Mouse (Mus musculus) forebrain, postnatal 0 days (tissue): ENCODE measurements at regions not wholly inside any gene's neighbourhood (a gene's known extent, or its start where the extent isn't known, plus 50 kb on each side); places are given as distances from the start of the nearest gene placed in this dataset.
A peak's percentile ranks its signal among the peaks of the same experiment; 100 is the strongest.

ENCODE experiments used
- ATAC-seq: fragments of 200-750 bp; cut with Nextera tagmentation; 2 replicates; pipeline ENCODE4 v1.8.0; 2017; ENCODE audit warnings: mild to moderate bottlenecking, moderate library complexity
- DNase-seq: peaks from one replicate; pipeline ENCODE4 v3.0.0-alpha.2; 2015
- H3K27ac ChIP-seq: fragments of 300-500 bp; sonication (generic); 2 replicates; pipeline ENCODE4 v1.5.1; 2014; ENCODE audit warnings: low read depth, mild to moderate bottlenecking, antibody characterized with exemption, low read length, moderate library complexity, mixed read lengths
- H3K27me3 ChIP-seq: fragments of 300-500 bp; sonication (generic); 2 replicates; pipeline ENCODE4 v1.6.1; 2014; ENCODE audit warnings: mild to moderate bottlenecking, low read length, mixed read lengths; ENCODE audit not compliant: insufficient read depth
- H3K36me3 ChIP-seq: fragments of 300-500 bp; sonication (generic); 2 replicates; pipeline ENCODE4 v1.6.1; 2014; ENCODE audit warnings: mild to moderate bottlenecking, moderate library complexity; ENCODE audit not compliant: insufficient read depth
- H3K4me1 ChIP-seq: fragments of 300-500 bp; sonication (generic); 2 replicates; pipeline ENCODE4 v1.6.1; 2014; ENCODE audit warnings: antibody characterized with exemption; ENCODE audit not compliant: insufficient read depth
- H3K4me2 ChIP-seq: fragments of 300-500 bp; sonication (generic); 2 replicates; pipeline ENCODE4 v1.6.1; 2014; ENCODE audit warnings: low read depth, mild to moderate bottlenecking, moderate library complexity
- H3K4me3 ChIP-seq: fragments of 300-500 bp; sonication (generic); 2 replicates; pipeline ENCODE4 v1.5.1; 2014; ENCODE audit warnings: low read depth, low read length, mixed read lengths
- H3K9ac ChIP-seq: fragments of 300-500 bp; sonication (generic); 2 replicates; pipeline ENCODE4 v1.6.1; 2014; ENCODE audit warnings: mild to moderate bottlenecking
- H3K9me3 ChIP-seq: fragments of 300-500 bp; sonication (generic); 2 replicates; pipeline ENCODE4 v1.6.1; 2016; ENCODE audit warnings: low read length
- CTCF ChIP-seq: sonication (generic); IDR thresholded peaks from 2 replicates; pipeline ENCODE4 v1.5.1; 2016; ENCODE audit warnings: antibody characterized with exemption, control low read depth, low read depth
- WGBS: fragments of 180-500 bp; shearing (Covaris S2); extraction: QIAGEN DNeasy Blood & Tissue Kit; methylation state at CpG from one replicate; pipeline ENCODE4 v1.1.7; 2014; 5-methylcytosine and 5-hydroxymethylcytosine counted together

GRCm38 (mm10) chr3:61849317-61849716 lies 483.6 kb upstream of the B430305J03Rik start:
- no peak for TF ChIP-seq CTCF
- Histone ChIP-seq H3K9ac (no peak overlapping the region), H3K36me3 (no peaks in the 10 kb centered on the region), H3K27me3 (no peaks in the 10 kb centered on the region), H3K27ac (no peak overlapping the region), H3K9me3 (no peaks in the 10 kb centered on the region), H3K4me3 (no peak overlapping the region), H3K4me1 (no peaks in the 10 kb centered on the region), H3K4me2 (no peak overlapping the region)
- 32% methylated on average over 2 of the region's 2 CpGs for WGBS
- DNase-seq (peak; percentile 1), ATAC-seq (no peak)

- 9% methylated on average over 3 of the region's 3 CpGs for WGBS
- no peak overlapping the region for H3K27ac ChIP-seq
Observed at GRCm38 (mm10) chr3:61846703-61847102, 481.0 kb upstream of the B430305J03Rik start.

DNA sequence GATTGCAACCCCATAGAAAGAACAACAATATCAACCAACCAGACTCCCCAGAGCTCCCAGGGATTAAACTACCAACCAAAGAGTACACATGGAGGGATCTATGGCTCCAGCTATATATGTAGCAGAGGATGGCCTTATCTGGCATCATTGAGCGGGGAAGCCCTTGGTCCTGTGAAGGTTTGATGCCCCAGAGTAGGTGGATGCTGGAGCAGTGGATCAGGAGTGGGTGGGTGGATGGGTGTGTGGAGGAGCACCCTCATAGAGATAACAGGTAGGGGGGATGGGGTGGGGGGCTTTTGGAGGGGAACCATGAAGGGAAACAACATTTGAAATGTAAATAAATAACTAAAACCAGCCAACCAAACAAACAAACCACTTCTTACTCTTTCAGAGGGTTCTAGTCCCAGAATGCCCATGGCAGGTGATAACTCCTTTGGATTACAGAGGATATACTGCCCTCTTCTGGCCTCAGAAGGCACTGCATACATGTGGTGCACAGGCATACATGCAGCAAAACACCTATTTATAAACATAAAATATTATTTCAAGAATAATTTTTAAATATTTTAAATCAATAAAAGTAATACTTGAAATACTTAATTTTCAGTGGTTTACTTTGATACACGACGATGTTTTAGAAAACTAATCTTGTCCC lies 473.7 kb upstream of the B430305J03Rik start:
- Histone ChIP-seq H3K4me3 (no peak overlapping the region), H3K36me3 (no peaks in the 10 kb centered on the region), H3K4me2 (no peak overlapping the region), H3K4me1 (no peaks in the 10 kb centered on the region), H3K9me3 (no peaks in the 10 kb centered on the region), H3K27ac (no peak overlapping the region), H3K9ac (no peak overlapping the region), H3K27me3 (no peaks in the 10 kb centered on the region)
- DNase-seq (peak; percentile 25), ATAC-seq (no peak)
- 57% methylated on average over 3 of the region's 3 CpGs for WGBS
- TF ChIP-seq CTCF = peak; percentile 61

More at GRCm38 (mm10) chr3:61846703-61847102, 481.0 kb upstream of the B430305J03Rik start:
- no peak for TF ChIP-seq CTCF
- ATAC-seq (peak; percentile 84), DNase-seq (peak; percentile 50)
- Histone ChIP-seq H3K27me3 (no peaks in the 10 kb centered on the region), H3K36me3 (no peaks in the 10 kb centered on the region), H3K4me1 (no peaks in the 10 kb centered on the region), H3K9ac (no peak overlapping the region), H3K9me3 (no peaks in the 10 kb centered on the region), H3K4me3 (no peak overlapping the region), H3K4me2 (no peak overlapping the region)

DNA sequence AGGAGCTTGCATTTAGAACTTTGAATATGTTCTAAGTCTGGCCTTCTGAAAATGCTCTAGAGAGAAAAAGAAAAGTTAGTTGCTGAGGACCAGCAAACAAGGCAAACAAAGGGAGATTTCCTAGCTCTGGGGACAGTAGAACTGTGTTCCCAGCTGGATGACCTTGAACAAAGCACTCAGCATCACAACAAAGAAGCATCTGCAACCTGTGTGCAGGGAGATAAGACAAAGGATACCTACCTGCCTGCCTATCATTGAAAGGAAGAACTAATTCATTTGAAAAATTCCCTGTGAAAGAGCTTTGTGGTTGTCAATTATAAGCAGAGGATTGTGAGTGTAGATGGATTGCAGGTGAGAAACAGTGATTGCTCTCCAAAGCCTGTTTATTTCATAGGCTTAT lies 451.1 kb upstream of the B430305J03Rik start:
- no peaks in the 10 kb centered on the region for H3K27me3 ChIP-seq

GRCm38 (mm10) chr3:61796021-61796420 lies 430.3 kb upstream of the B430305J03Rik start:
- ATAC-seq (no peak), DNase-seq (no peak)
- Histone ChIP-seq H3K27ac (no peak overlapping the region), H3K9me3 (no peaks in the 10 kb centered on the region), H3K36me3 (no peaks in the 10 kb centered on the region), H3K4me1 (no peaks in the 10 kb centered on the region), H3K4me2 (no peak overlapping the region), H3K4me3 (no peak overlapping the region), H3K27me3 (no peaks in the 10 kb centered on the region), H3K9ac (no peak overlapping the region)
- 91% methylated on average over 2 of the region's 2 CpGs for whole genome bisulfite sequencing
- no peak for TF ChIP-seq CTCF

More for the DNA sequence above, 451.1 kb upstream of the B430305J03Rik start:
- TF ChIP-seq CTCF = no peak
- no peak overlapping the region for H3K27ac ChIP-seq
- no peak overlapping the region for H3K4me2 ChIP-seq
- H3K9me3 ChIP-seq = no peaks in the 10 kb centered on the region
- no peak overlapping the region for H3K9ac ChIP-seq
- DNase-seq = no peak
- H3K4me1 ChIP-seq = no peaks in the 10 kb centered on the region
- no peak for ATAC-seq
- H3K4me3 ChIP-seq = no peak overlapping the region
- no peaks in the 10 kb centered on the region for H3K36me3 ChIP-seq

DNA sequence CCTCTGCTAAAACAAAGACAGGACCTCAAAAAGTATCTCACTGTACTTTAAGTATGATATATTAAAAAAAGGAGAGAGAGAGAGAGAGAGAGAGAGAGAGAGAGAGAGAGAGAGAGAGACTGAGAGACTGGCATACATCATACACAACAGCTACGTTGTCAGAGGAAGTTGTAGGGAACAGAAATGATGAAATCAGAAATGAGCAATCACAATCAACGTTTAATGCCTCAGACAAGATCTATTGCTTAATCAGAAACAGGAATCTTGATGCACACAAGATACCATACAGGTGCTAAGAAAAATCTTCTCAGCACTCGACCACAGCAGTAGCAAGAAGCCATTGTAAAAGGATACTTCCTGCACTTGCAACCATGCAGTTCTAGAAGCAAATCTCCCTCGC lies 424.9 kb upstream of the B430305J03Rik start:
- DNase-seq (no peak), ATAC-seq (no peak)
- 81% methylated on average over 4 of the region's 4 CpGs for WGBS
- Histone ChIP-seq H3K4me1 (no peaks in the 10 kb centered on the region), H3K4me2 (no peak overlapping the region), H3K4me3 (no peak overlapping the region), H3K9me3 (no peaks in the 10 kb centered on the region), H3K27me3 (no peaks in the 10 kb centered on the region), H3K27ac (no peak overlapping the region), H3K9ac (no peak overlapping the region), H3K36me3 (no peaks in the 10 kb centered on the region)
- TF ChIP-seq CTCF = no peak
